Mouse (Mus musculus): Measurements from ENCODE around the gene Vinac1. TPM values are rescaled to one million over a fixed set of nuclear protein-coding genes. Genes with fewer than 3 reads are reported as not detected.

Vinac1 gene
- under 1 TPM; 0.18 to 0.27 TPM for total RNA-seq (2021)
- long read RNA-seq: 0 reads

- no peak for DNase-seq (ENCODE audit: low spot score in 2 of 2)
These were observed at the start of gene Vinac1 for GRCm38 (mm10) chr2:129047811-129048210. Gene Vinac1 (minus strand): TSS chr2:129048172.

GRCm38 (mm10) chr2:129093926-129094724 is 46.2 kb upstream of the Vinac1 start:
- no peak for DNase-seq (ENCODE audit: low spot score in 2 of 2)

- DNase-seq (ENCODE audit: low spot score in 2 of 2): no peak
These were observed 44.8 kb upstream of the Vinac1 start for GRCm38 (mm10) chr2:129092810-129093209.

- DNase-seq (ENCODE audit: low spot score in 2 of 2): no peak
These were observed 42.4 kb upstream of the Vinac1 start for GRCm38 (mm10) chr2:129090370-129090769.

GRCm38 (mm10) chr2:129087520-129087919 is 39.5 kb upstream of the Vinac1 start:
- DNase-seq (ENCODE audit: low spot score in 2 of 2): no peak

- no peak for DNase-seq (ENCODE audit: low spot score in 2 of 2)
These were observed 37.0 kb upstream of the Vinac1 start for GRCm38 (mm10) chr2:129084959-129085358.

- no peak for DNase-seq (ENCODE audit: low spot score in 2 of 2)
These were observed 35.5 kb upstream of the Vinac1 start for GRCm38 (mm10) chr2:129083514-129083913.

- DNase-seq (ENCODE audit: low spot score in 2 of 2): no peak
These were observed 33.1 kb upstream of the Vinac1 start for GRCm38 (mm10) chr2:129081097-129081496.

GRCm38 (mm10) chr2:129079194-129079593 is 31.2 kb upstream of the Vinac1 start:
- no peak for DNase-seq (ENCODE audit: low spot score in 2 of 2)

- no peak for DNase-seq (ENCODE audit: low spot score in 2 of 2)
These were observed 30.3 kb upstream of the Vinac1 start for GRCm38 (mm10) chr2:129078313-129078712.

GRCm38 (mm10) chr2:129070296-129070695 is 22.3 kb upstream of the Vinac1 start:
- no peak for DNase-seq (ENCODE audit: low spot score in 2 of 2)

GRCm38 (mm10) chr2:129066326-129066725 is 18.4 kb upstream of the Vinac1 start:
- DNase-seq (ENCODE audit: low spot score in 2 of 2): peak; percentile 46 to 55

- DNase-seq (ENCODE audit: low spot score in 2 of 2): peak; percentile 70 to 82
These were observed 17.7 kb upstream of the Vinac1 start, which contains the start of gene Ttl for GRCm38 (mm10) chr2:129065437-129066282. Gene Ttl (plus strand): TSS chr2:129065942.

GRCm38 (mm10) chr2:129061456-129062059 is 13.6 kb upstream of the Vinac1 start:
- DNase-seq (ENCODE audit: low spot score in 2 of 2): no peak

- DNase-seq (ENCODE audit: low spot score in 2 of 2): no peak
These were observed 10.0 kb upstream of the Vinac1 start for GRCm38 (mm10) chr2:129057920-129058361.

GRCm38 (mm10) chr2:129057256-129057655 is 9.3 kb upstream of the Vinac1 start:
- DNase-seq (ENCODE audit: low spot score in 2 of 2): no peak

GRCm38 (mm10) chr2:129056597-129056996 is 8.6 kb upstream of the Vinac1 start:
- DNase-seq (ENCODE audit: low spot score in 2 of 2): no peak

GRCm38 (mm10) chr2:129055741-129056140 is 7.8 kb upstream of the Vinac1 start:
- no peak for DNase-seq (ENCODE audit: low spot score in 2 of 2)

GRCm38 (mm10) chr2:129052451-129052983 is 4.5 kb upstream of the Vinac1 start:
- DNase-seq (ENCODE audit: low spot score in 2 of 2): no peak

GRCm38 (mm10) chr2:129046846-129047196 is 1.2 kb downstream of the Vinac1 start:
- no peak for DNase-seq (ENCODE audit: low spot score in 2 of 2)

- no peak for DNase-seq (ENCODE audit: low spot score in 2 of 2)
These were observed 1.7 kb downstream of the Vinac1 start for GRCm38 (mm10) chr2:129046172-129046845.
